Mouse (Mus musculus) adrenal gland, postnatal 10 days (tissue): ENCODE measurements around the gene Olfr834. TPM values are rescaled to one million over a fixed set of nuclear protein-coding genes. Genes with fewer than 3 reads are reported as not detected.

Source experiments
- DNase-seq: peaks from one replicate; pipeline ENCODE4 v3.0.0; 2021; ENCODE audit warnings: mixed read lengths
- long read RNA-seq, 2 experiments: library from polyadenylated mRNA; stranded (forward); transcript quantifications; one replicate each; pipeline ENCODE4 v2.0.0; 2021
- total RNA-seq, 2 experiments: library from RNA; stranded (reverse); gene quantifications; 2 replicates each; pipeline ENCODE4 v1.2.3; 2021

The Olfr834 gene
- not detected for total RNA-seq
- long read RNA-seq, experiment 1: 0 reads
- long read RNA-seq, experiment 2: 0 reads

GRCm38 (mm10) chr9:18987690-18988089 lies at the start of gene Olfr834:
TSS of gene Olfr834 (plus strand) at chr9:18987990.
- DNase-seq: no peak

- DNase-seq: no peak
Measured at GRCm38 (mm10) chr9:18962021-18962420, 25.8 kb upstream of the Olfr834 start.

GRCm38 (mm10) chr9:19032435-19032834 lies 44.6 kb downstream of the Olfr834 start, which contains the start of gene Olfr835:
TSS of gene Olfr835 (plus strand) at chr9:19032735.
- no peak for DNase-seq

Other genes with a start within 250 kb of the Olfr834 start
- not detected for gene Olfr24, start 224.0 kb upstream of the Olfr834 start, total RNA-seq
- gene Olfr828, start 168.5 kb upstream of the Olfr834 start, total RNA-seq: not detected
- not detected for gene Olfr829, start 133.1 kb upstream of the Olfr834 start, total RNA-seq
- gene Olfr830, start 113.3 kb upstream of the Olfr834 start, total RNA-seq: not detected
- gene Olfr832, start 50.9 kb upstream of the Olfr834 start, total RNA-seq: not detected
- not detected for gene Olfr835, start 44.7 kb downstream of the Olfr834 start, total RNA-seq
- not detected for gene Olfr836, start 132.4 kb downstream of the Olfr834 start, total RNA-seq
- not detected for gene Olfr837, start 148.3 kb downstream of the Olfr834 start, total RNA-seq
- gene Olfr839-ps1, start 189.3 kb downstream of the Olfr834 start, total RNA-seq: under 1 TPM in 1 of 2 experiments, not detected in 1; 0.03 TPM